Mouse (Mus musculus): Measurements from ENCODE around the gene Fbxl3. TPM values are rescaled to one million over a fixed set of nuclear protein-coding genes. Genes with fewer than 3 reads are reported as not detected.

Gene Fbxl3
- polyA plus RNA-seq, 1 experiment = 79.8 TPM

DNA sequence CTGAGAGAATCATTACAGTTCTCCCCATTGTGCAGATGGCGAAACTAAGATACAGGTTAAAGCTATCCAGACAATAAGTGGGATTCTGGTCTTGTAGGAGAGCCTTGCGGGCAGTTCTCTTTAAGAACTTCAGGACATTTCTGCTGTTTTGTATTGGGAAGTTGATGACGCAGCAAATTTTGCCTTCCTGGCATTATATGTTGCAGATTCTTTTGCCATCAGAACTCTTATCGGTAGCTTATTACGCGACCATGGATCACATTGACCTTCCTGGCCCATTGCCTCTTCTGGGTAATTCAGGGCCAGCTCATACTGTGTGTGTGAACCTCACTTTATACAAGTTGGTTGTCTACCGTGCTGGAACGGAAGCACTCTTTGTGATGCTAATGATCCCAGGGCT, 25.5 kb downstream of the Fbxl3 start:
- 96% methylated on average over 8 of the region's 8 CpGs for WGBS
- H3K36me3 ChIP-seq (ENCODE audit: control insufficient read depth, insufficient read depth, low read length) = peaks cover 32% of the 10 kb centered on the region
- no peak overlapping the region for H3K4me3 ChIP-seq (ENCODE audit: low read depth, low read length)
- no peaks in the 10 kb centered on the region for H3K27me3 ChIP-seq (ENCODE audit: control insufficient read depth, insufficient read depth, low read length)
- peaks cover 3% of the 10 kb centered on the region; the same call in 1 of the 2 replicates for H3K4me1 ChIP-seq (ENCODE audit: control insufficient read depth, insufficient read depth, insufficient read length, low read length)
- no peak for TF ChIP-seq CTCF (IDR thresholded peaks at IDR 0.05; ENCODE audit: extremely low read depth, insufficient read length, insufficient replicate concordance, low read depth, low read length)
- TF ChIP-seq POLR2A (IDR thresholded peaks at IDR 0.05; ENCODE audit: low read depth, low read length) = no peak
- no peak overlapping the region for H3K27ac ChIP-seq (ENCODE audit: insufficient read depth, low read depth, low read length)

GRCm38 (mm10) chr14:103072731-103073130, 26.6 kb downstream of the Fbxl3 start:
- WGBS = 87% methylated on average over 4 of the region's 4 CpGs
- Histone ChIP-seq H3K27me3 (ENCODE audit: control insufficient read depth, insufficient read depth, low read length) (no peaks in the 10 kb centered on the region), H3K4me1 (ENCODE audit: control insufficient read depth, insufficient read depth, insufficient read length, low read length) (0 out of 2 replicates have a peak, but pooled peaks cover 3% of the 10 kb centered on the region), H3K4me3 (ENCODE audit: low read depth, low read length) (no peak overlapping the region), H3K36me3 (ENCODE audit: control insufficient read depth, insufficient read depth, low read length) (peaks cover 25% of the 10 kb centered on the region), H3K27ac (ENCODE audit: insufficient read depth, low read depth, low read length) (no peak overlapping the region)
- no peak for TF ChIP-seq CTCF (IDR thresholded peaks at IDR 0.05; ENCODE audit: extremely low read depth, insufficient read length, insufficient replicate concordance, low read depth, low read length)
- TF ChIP-seq POLR2A (IDR thresholded peaks at IDR 0.05; ENCODE audit: low read depth, low read length) = no peak

GRCm38 (mm10) chr14:103071471-103071870, 27.9 kb downstream of the Fbxl3 start:
- 88% methylated on average over 12 of the region's 12 CpGs for WGBS
- peaks cover 22% of the 10 kb centered on the region; the same call in 1 of the 2 replicates for H3K36me3 ChIP-seq (ENCODE audit: control insufficient read depth, insufficient read depth, low read length)
- H3K27ac ChIP-seq (ENCODE audit: insufficient read depth, low read depth, low read length) = no peak overlapping the region
- H3K4me1 ChIP-seq (ENCODE audit: control insufficient read depth, insufficient read depth, insufficient read length, low read length) = 0 out of 2 replicates have a peak, but pooled peaks cover 3% of the 10 kb centered on the region
- TF ChIP-seq POLR2A (IDR thresholded peaks at IDR 0.05; ENCODE audit: low read depth, low read length) (no peak), CTCF (IDR thresholded peaks at IDR 0.05; ENCODE audit: extremely low read depth, insufficient read length, insufficient replicate concordance, low read depth, low read length) (no peak)
- no peaks in the 10 kb centered on the region for H3K27me3 ChIP-seq (ENCODE audit: control insufficient read depth, insufficient read depth, low read length)
- H3K4me3 ChIP-seq (ENCODE audit: low read depth, low read length) = no peak overlapping the region

DNA sequence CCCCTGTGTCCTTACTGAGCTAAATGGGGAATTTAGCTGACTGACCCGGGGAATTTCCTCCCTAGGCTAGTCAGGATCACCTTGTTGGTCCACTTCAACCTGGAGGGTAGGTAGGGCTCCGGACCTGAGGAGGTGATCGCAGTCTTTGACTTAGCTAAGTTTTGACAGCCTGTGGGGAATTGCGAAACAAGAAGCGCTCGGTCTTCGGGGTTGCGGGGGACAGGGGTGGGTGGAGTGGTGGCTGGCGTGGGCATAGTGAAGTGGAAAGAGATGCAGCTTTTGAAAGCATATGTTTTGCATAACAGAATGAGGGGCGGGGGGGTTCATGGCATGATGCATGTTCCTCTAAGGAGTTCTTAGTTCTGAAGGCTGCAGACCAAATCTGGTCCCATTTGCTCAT, 28.6 kb downstream of the Fbxl3 start:
- 1% methylated on average over 10 of the region's 10 CpGs for WGBS
- H3K4me3 ChIP-seq (ENCODE audit: low read depth, low read length) = peak overlapping the region; percentile 71
- peak overlapping the region; percentile 72 for H3K27ac ChIP-seq (ENCODE audit: insufficient read depth, low read depth, low read length)
- no peaks in the 10 kb centered on the region for H3K27me3 ChIP-seq (ENCODE audit: control insufficient read depth, insufficient read depth, low read length)
- no peak for TF ChIP-seq POLR2A (IDR thresholded peaks at IDR 0.05; ENCODE audit: low read depth, low read length)
- no peak for TF ChIP-seq CTCF (IDR thresholded peaks at IDR 0.05; ENCODE audit: extremely low read depth, insufficient read length, insufficient replicate concordance, low read depth, low read length)
- peaks cover 20% of the 10 kb centered on the region; the same call in 1 of the 2 replicates for H3K36me3 ChIP-seq (ENCODE audit: control insufficient read depth, insufficient read depth, low read length)
- H3K4me1 ChIP-seq (ENCODE audit: control insufficient read depth, insufficient read depth, insufficient read length, low read length) = 0 out of 2 replicates have a peak, but pooled peaks cover 3% of the 10 kb centered on the region

GRCm38 (mm10) chr14:103069864-103070611, 29.3 kb downstream of the Fbxl3 start, which contains the start of gene Cln5:
Gene Cln5 (plus strand): TSS chr14:103070216.
- Histone ChIP-seq H3K4me1 (ENCODE audit: control insufficient read depth, insufficient read depth, insufficient read length, low read length) (peaks cover 5% of the 10 kb centered on the region), H3K36me3 (ENCODE audit: control insufficient read depth, insufficient read depth, low read length) (peaks cover 17% of the 10 kb centered on the region; the same call in 1 of the 2 replicates), H3K4me3 (ENCODE audit: low read depth, low read length) (peak within 1 kb of the TSS; percentile 71), H3K27ac (ENCODE audit: insufficient read depth, low read depth, low read length) (peak within 1 kb of the TSS; percentile 89), H3K27me3 (ENCODE audit: control insufficient read depth, insufficient read depth, low read length) (no peaks in the 10 kb centered on the region)
- TF ChIP-seq CTCF (IDR thresholded peaks at IDR 0.05; ENCODE audit: extremely low read depth, insufficient read length, insufficient replicate concordance, low read depth, low read length) = peak; percentile 54; the same call in 1 of the 2 replicates
- TF ChIP-seq POLR2A (IDR thresholded peaks at IDR 0.05; ENCODE audit: low read depth, low read length) = peak; percentile 79
- WGBS = under 1% methylated on average over 65 of the region's 65 CpGs

- Histone ChIP-seq H3K27ac (ENCODE audit: insufficient read depth, low read depth, low read length) (peak overlapping the region; percentile 89), H3K4me3 (ENCODE audit: low read depth, low read length) (peak overlapping the region; percentile 71)
- 12% methylated on average over 12 of the region's 12 CpGs for WGBS
These were observed 29.9 kb downstream of the Fbxl3 start for GRCm38 (mm10) chr14:103069465-103069863.

More at GRCm38 (mm10) chr14:103069465-103069863, 29.9 kb downstream of the Fbxl3 start:
- H3K27me3 ChIP-seq (ENCODE audit: control insufficient read depth, insufficient read depth, low read length) = no peaks in the 10 kb centered on the region
- H3K36me3 ChIP-seq (ENCODE audit: control insufficient read depth, insufficient read depth, low read length) = peaks cover 15% of the 10 kb centered on the region; the same call in 1 of the 2 replicates
- H3K4me1 ChIP-seq (ENCODE audit: control insufficient read depth, insufficient read depth, insufficient read length, low read length) = peaks cover 5% of the 10 kb centered on the region
- no peak for TF ChIP-seq POLR2A (IDR thresholded peaks at IDR 0.05; ENCODE audit: low read depth, low read length)
- no peak for TF ChIP-seq CTCF (IDR thresholded peaks at IDR 0.05; ENCODE audit: extremely low read depth, insufficient read length, insufficient replicate concordance, low read depth, low read length)
